In genomic region chr14:92488247-92488646, GRCm38 (mm10) we compare ENCODE assay signal across 21 mouse cellular contexts.
DNase-seq lines count a peak whose midpoint lies in the region; ATAC-seq and TF ChIP-seq lines count a peak whose summit lies in the region.
"Had no signal": no experiment of that assay in that cellular context is flagged by ENCODE, and none has a peak within 500 bp of the region (broad histone marks: within the 10 kb centered on the region; RNA-seq: fewer than 3 reads in every experiment).

No protein-coding gene starts in this region.

- H3K36me3 ChIP-seq in forebrain, embryonic 16.5 days (ENCODE audit: control insufficient read depth, insufficient read depth), result no peaks in the 10 kb centered on the region
- no peaks in the 10 kb centered on the region for H3K36me3 ChIP-seq in forebrain, embryonic 11.5 days (ENCODE audit: control insufficient read depth, insufficient read depth, low read length)
- no peaks in the 10 kb centered on the region for H3K36me3 ChIP-seq in hindbrain, postnatal 0 days (ENCODE audit: insufficient read depth, low read length)
- H3K36me3 ChIP-seq in hindbrain, embryonic 13.5 days, result no peaks in the 10 kb centered on the region
- H3K36me3 ChIP-seq in midbrain, embryonic 14.5 days (ENCODE audit: control insufficient read depth, insufficient read depth, low read length), result no peaks in the 10 kb centered on the region
- no peaks in the 10 kb centered on the region for H3K36me3 ChIP-seq in midbrain, embryonic 16.5 days (ENCODE audit: control insufficient read depth, insufficient read depth, low read length)
- H3K36me3 ChIP-seq in kidney, adult 2 months (ENCODE audit: control insufficient read depth, insufficient read depth, low read length), result no peaks in the 10 kb centered on the region
- H3K36me3 ChIP-seq: midbrain, embryonic 15.5 days had no signal

- no peak overlapping the region for H3K27ac ChIP-seq in forebrain, embryonic 16.5 days (ENCODE audit: low read length)
- H3K27ac ChIP-seq in forebrain, embryonic 11.5 days (ENCODE audit: low read depth, low read length), result no peak overlapping the region
- H3K27ac ChIP-seq in hindbrain, postnatal 0 days, result no peak overlapping the region
- no peak overlapping the region for H3K27ac ChIP-seq in hindbrain, embryonic 13.5 days
- no peak overlapping the region for H3K27ac ChIP-seq in midbrain, embryonic 14.5 days (replicated peaks; ENCODE audit: low read depth, low read length)
- H3K27ac ChIP-seq in midbrain, embryonic 16.5 days (ENCODE audit: low read length), result no peak overlapping the region
- H3K27ac ChIP-seq in kidney, adult 2 months (ENCODE audit: insufficient read depth, low read depth, low read length), result no peak overlapping the region
- H3K27ac ChIP-seq: midbrain, embryonic 15.5 days had no signal

- H3K9me3 ChIP-seq in forebrain, embryonic 16.5 days (ENCODE audit: control insufficient read depth, low read length), result no peaks in the 10 kb centered on the region
- H3K9me3 ChIP-seq in forebrain, embryonic 11.5 days (ENCODE audit: control insufficient read depth, low read length), result no peaks in the 10 kb centered on the region
- no peaks in the 10 kb centered on the region for H3K9me3 ChIP-seq in hindbrain, postnatal 0 days (ENCODE audit: low read length)
- no peaks in the 10 kb centered on the region for H3K9me3 ChIP-seq in hindbrain, embryonic 13.5 days
- H3K9me3 ChIP-seq in midbrain, embryonic 14.5 days (ENCODE audit: control insufficient read depth, low read length), result no peaks in the 10 kb centered on the region
- H3K9me3 ChIP-seq in midbrain, embryonic 16.5 days (replicated peaks; ENCODE audit: control insufficient read depth, low read length, poor library complexity, severe bottlenecking), result no peaks in the 10 kb centered on the region
- H3K9me3 ChIP-seq: midbrain, embryonic 15.5 days had no signal

- ATAC-seq in forebrain, embryonic 16.5 days, result peak; percentile 78
- ATAC-seq in forebrain, embryonic 11.5 days (replicated peaks; ENCODE audit: low FRiP score), result no peak
- ATAC-seq in hindbrain, postnatal 0 days, result no peak
- no peak for ATAC-seq in hindbrain, embryonic 13.5 days (ENCODE audit: low FRiP score)
- ATAC-seq in midbrain, embryonic 14.5 days (ENCODE audit: low FRiP score, low TSS enrichment), result no peak
- ATAC-seq in midbrain, embryonic 16.5 days, result no peak
- ATAC-seq: midbrain, embryonic 15.5 days had no signal

- no peak for DNase-seq in forebrain, embryonic 11.5 days (ENCODE audit: low spot score)
- peak; percentile 20 for DNase-seq in hindbrain, postnatal 0 days (ENCODE audit: low spot score)
- peak; percentile 9 for DNase-seq in midbrain, embryonic 14.5 days
- DNase-seq in brain, embryonic 18.5 days (ENCODE audit: low read depth, low spot score), result peak; percentile 40
- DNase-seq in kidney, adult 2 months, result no peak
- DNase-seq: B cell, adult 2 months; cerebellum, adult 9-11 months; embryo, embryonic 11 days; heart, postnatal 10 days; kidney, adult 18-20 months; kidney, postnatal 10 days; lung, adult 18-20 months; lung, postnatal 14 days; retina, postnatal 1 day; thymus, postnatal 36 days had no signal

- H3K4me2 ChIP-seq in forebrain, embryonic 16.5 days (ENCODE audit: low read length), result no peak overlapping the region
- no peak overlapping the region for H3K4me2 ChIP-seq in forebrain, embryonic 11.5 days (ENCODE audit: low read depth, low read length, severe bottlenecking)
- no peak overlapping the region for H3K4me2 ChIP-seq in hindbrain, postnatal 0 days (ENCODE audit: low read depth, low read length)
- H3K4me2 ChIP-seq in hindbrain, embryonic 13.5 days, result no peak overlapping the region
- H3K4me2 ChIP-seq in midbrain, embryonic 14.5 days (ENCODE audit: low read length), result no peak overlapping the region
- no peak overlapping the region for H3K4me2 ChIP-seq in midbrain, embryonic 16.5 days (ENCODE audit: low read length)
- H3K4me2 ChIP-seq: heart, embryonic 11.5 days; liver, embryonic 11.5 days; midbrain, embryonic 15.5 days had no signal

- no peaks in the 10 kb centered on the region for H3K27me3 ChIP-seq in forebrain, embryonic 16.5 days (replicated peaks; ENCODE audit: control insufficient read depth, insufficient read depth, low read length)
- H3K27me3 ChIP-seq in forebrain, embryonic 11.5 days (ENCODE audit: control insufficient read depth, insufficient read depth, low read length), result no peaks in the 10 kb centered on the region
- no peaks in the 10 kb centered on the region for H3K27me3 ChIP-seq in hindbrain, postnatal 0 days (ENCODE audit: insufficient read depth, low read length)
- no peaks in the 10 kb centered on the region for H3K27me3 ChIP-seq in hindbrain, embryonic 13.5 days
- H3K27me3 ChIP-seq in midbrain, embryonic 14.5 days (ENCODE audit: control insufficient read depth, insufficient read depth, low read length), result no peaks in the 10 kb centered on the region
- H3K27me3 ChIP-seq in midbrain, embryonic 16.5 days (ENCODE audit: control insufficient read depth, insufficient read depth, low read depth, low read length), result no peaks in the 10 kb centered on the region
- no peaks in the 10 kb centered on the region for H3K27me3 ChIP-seq in kidney, adult 2 months (replicated peaks; ENCODE audit: control insufficient read depth, insufficient read depth, low read length)
- H3K27me3 ChIP-seq: midbrain, embryonic 15.5 days had no signal

- no peak overlapping the region for H3K9ac ChIP-seq in forebrain, embryonic 16.5 days (replicated peaks; ENCODE audit: low read depth, low read length)
- no peak overlapping the region for H3K9ac ChIP-seq in forebrain, embryonic 11.5 days (ENCODE audit: low read length)
- no peak overlapping the region for H3K9ac ChIP-seq in hindbrain, postnatal 0 days (replicated peaks; ENCODE audit: low read length)
- H3K9ac ChIP-seq in hindbrain, embryonic 13.5 days, result no peak overlapping the region
- H3K9ac ChIP-seq in midbrain, embryonic 14.5 days (replicated peaks; ENCODE audit: low read length), result no peak overlapping the region
- H3K9ac ChIP-seq in midbrain, embryonic 16.5 days (ENCODE audit: low read depth, low read length), result no peak overlapping the region
- H3K9ac ChIP-seq: midbrain, embryonic 15.5 days had no signal

- no peak for TF ChIP-seq CTCF in hindbrain, postnatal 0 days (IDR thresholded peaks at IDR 0.05; ENCODE audit: low read depth)
- TF ChIP-seq CTCF in kidney, adult 2 months (conservative IDR thresholded peaks at IDR 0.05; ENCODE audit: insufficient read depth, insufficient read length, low read depth, low read length), result no peak

- TF ChIP-seq POLR2A in kidney, adult 2 months (IDR thresholded peaks at IDR 0.05; ENCODE audit: low read depth, low read length), result no peak

- H3K4me1 ChIP-seq in forebrain, embryonic 16.5 days (replicated peaks; ENCODE audit: control insufficient read depth, insufficient read depth, low read length), result no peaks in the 10 kb centered on the region
- H3K4me1 ChIP-seq in forebrain, embryonic 11.5 days (replicated peaks; ENCODE audit: control insufficient read depth, insufficient read depth, low read length), result no peaks in the 10 kb centered on the region
- no peaks in the 10 kb centered on the region for H3K4me1 ChIP-seq in hindbrain, postnatal 0 days (ENCODE audit: insufficient read depth, low read length)
- no peaks in the 10 kb centered on the region for H3K4me1 ChIP-seq in hindbrain, embryonic 13.5 days (replicated peaks)
- H3K4me1 ChIP-seq in midbrain, embryonic 14.5 days (ENCODE audit: control insufficient read depth, insufficient read depth, low read length), result 0 out of 2 replicates have a peak, but pooled peaks cover 4% of the 10 kb centered on the region
- no peaks in the 10 kb centered on the region for H3K4me1 ChIP-seq in midbrain, embryonic 16.5 days (ENCODE audit: control insufficient read depth, insufficient read depth, low read length)
- no peaks in the 10 kb centered on the region for H3K4me1 ChIP-seq in kidney, adult 2 months (ENCODE audit: control insufficient read depth, insufficient read depth, low read length)
- H3K4me1 ChIP-seq: midbrain, embryonic 15.5 days had no signal

- WGBS in forebrain, embryonic 16.5 days, result 49% methylated on average over 2 of the region's 2 CpGs
- WGBS in forebrain, embryonic 11.5 days, result 79% methylated on average over 2 of the region's 2 CpGs
- WGBS in hindbrain, postnatal 0 days, result 34% methylated on average over 2 of the region's 2 CpGs
- WGBS in hindbrain, embryonic 13.5 days, result 60% methylated on average over 2 of the region's 2 CpGs
- 54% methylated on average over 2 of the region's 2 CpGs for WGBS in midbrain, embryonic 14.5 days
- WGBS in midbrain, embryonic 16.5 days, result 36% methylated on average over 2 of the region's 2 CpGs
- WGBS in kidney, adult 2 months, result 87% methylated on average over 2 of the region's 2 CpGs

- H3K4me3 ChIP-seq in forebrain, embryonic 16.5 days (replicated peaks; ENCODE audit: low read length), result no peak overlapping the region
- H3K4me3 ChIP-seq in forebrain, embryonic 11.5 days (ENCODE audit: low read depth, low read length), result no peak overlapping the region
- H3K4me3 ChIP-seq in hindbrain, postnatal 0 days (ENCODE audit: low read length), result no peak overlapping the region
- no peak overlapping the region for H3K4me3 ChIP-seq in hindbrain, embryonic 13.5 days
- H3K4me3 ChIP-seq in midbrain, embryonic 14.5 days (replicated peaks; ENCODE audit: low read depth, low read length), result no peak overlapping the region
- H3K4me3 ChIP-seq in midbrain, embryonic 16.5 days (ENCODE audit: low read depth, low read length), result no peak overlapping the region
- no peak overlapping the region for H3K4me3 ChIP-seq in kidney, adult 2 months (ENCODE audit: insufficient read depth, low read depth, low read length)
- H3K4me3 ChIP-seq: midbrain, embryonic 15.5 days had no signal

Comparison
In these comparisons a context has a peak if more than half of its experiments do, and no peak if none do; other contexts are left out.
1. DNase-seq: peak in hindbrain, postnatal 0 days (single experiment), midbrain, embryonic 14.5 days (single experiment) and brain, embryonic 18.5 days (single experiment); none in forebrain, embryonic 11.5 days (single experiment) and kidney, adult 2 months (single experiment).